Mouse (Mus musculus) embryonic facial prominence, embryonic 10.5 days (tissue): Measurements from ENCODE around the gene Kantr. TPM values are rescaled to one million over a fixed set of nuclear protein-coding genes. Genes with fewer than 3 reads are reported as not detected.

Source experiments
- polyA plus RNA-seq: library from polyadenylated mRNA; unstranded; fragments of >200 nt; fragmentation: Nextera tagmentation; extraction: Ambion mirVana; gene quantifications from 2 replicates; pipeline ENCODE4 v1.2.1, GENCODE M21; 2016

Kantr gene
- polyA plus RNA-seq, 1 experiment from 2014 or later = 22.5 TPM

Other genes with a start within 250 kb of the Kantr start
- 0.71 and 0.96 TPM in 2 replicates for gene Iqsec2, start 183.2 kb downstream of the Kantr start, polyA plus RNA-seq
- gene Kdm5c, start 94.5 kb downstream of the Kantr start, polyA plus RNA-seq = 71.4 and 75.2 TPM in 2 replicates
- gene Tspyl2, start 14.9 kb upstream of the Kantr start, polyA plus RNA-seq = 30.6 and 33.4 TPM in 2 replicates
- 4.2 and 4.9 TPM in 2 replicates for gene Gpr173, start 41.2 kb upstream of the Kantr start, polyA plus RNA-seq
- not detected in 2 replicates for gene Cldn34a, start 235.8 kb upstream of the Kantr start, polyA plus RNA-seq